Mouse (Mus musculus): ENCODE measurements around the gene Hdac9. TPM values are rescaled to one million over a fixed set of nuclear protein-coding genes. Genes with fewer than 3 reads are reported as not detected.

Gene Hdac9
- polyA plus RNA-seq, 1 experiment from 2014 or later, result 3.3 TPM

GRCm38 (mm10) chr12:34238796-34239195, 678.1 kb downstream of the Hdac9 start:
- no peak overlapping the region for H3K4me3 ChIP-seq (replicated peaks; ENCODE audit: low read depth, low read length)
- no peaks in the 10 kb centered on the region for H3K27me3 ChIP-seq (ENCODE audit: insufficient read depth, low read length)
- no peak overlapping the region for H3K27ac ChIP-seq
- no peak overlapping the region for H3K9ac ChIP-seq (ENCODE audit: low read depth, low read length)
- no peaks in the 10 kb centered on the region for H3K4me1 ChIP-seq (replicated peaks; ENCODE audit: insufficient read depth, low read length)
- no peak for TF ChIP-seq CTCF (IDR thresholded peaks at IDR 0.05; ENCODE audit: low read depth)
- no peak overlapping the region for H3K4me2 ChIP-seq (ENCODE audit: low read length)
- no peaks in the 10 kb centered on the region for H3K36me3 ChIP-seq (ENCODE audit: insufficient read depth, low read length)
- no peak for ATAC-seq (replicated peaks; ENCODE audit: low FRiP score, low read depth)
- DNase-seq (ENCODE audit: low spot score), result no peak
- no peaks in the 10 kb centered on the region for H3K9me3 ChIP-seq (replicated peaks; ENCODE audit: low read length)
- WGBS, result 88% methylated on average over 3 of the region's 3 CpGs

- Histone ChIP-seq H3K36me3 (ENCODE audit: insufficient read depth, low read length) (no peaks in the 10 kb centered on the region), H3K9ac (ENCODE audit: low read depth, low read length) (no peak overlapping the region), H3K4me3 (replicated peaks; ENCODE audit: low read depth, low read length) (no peak overlapping the region), H3K9me3 (replicated peaks; ENCODE audit: low read length) (no peaks in the 10 kb centered on the region), H3K4me2 (ENCODE audit: low read length) (no peak overlapping the region), H3K27me3 (ENCODE audit: insufficient read depth, low read length) (no peaks in the 10 kb centered on the region), H3K4me1 (replicated peaks; ENCODE audit: insufficient read depth, low read length) (no peaks in the 10 kb centered on the region), H3K27ac (no peak overlapping the region)
- no peak for DNase-seq (ENCODE audit: low spot score)
- no peak for ATAC-seq (replicated peaks; ENCODE audit: low FRiP score, low read depth)
- TF ChIP-seq CTCF (IDR thresholded peaks at IDR 0.05; ENCODE audit: low read depth), result no peak
- WGBS, result 85% methylated on average over 4 of the region's 4 CpGs
These were observed 685.2 kb downstream of the Hdac9 start for GRCm38 (mm10) chr12:34231621-34232150.

GRCm38 (mm10) chr12:34224505-34224904, 692.4 kb downstream of the Hdac9 start:
- no peak for TF ChIP-seq CTCF (IDR thresholded peaks at IDR 0.05; ENCODE audit: low read depth)
- Histone ChIP-seq H3K36me3 (ENCODE audit: insufficient read depth, low read length) (no peaks in the 10 kb centered on the region), H3K4me1 (replicated peaks; ENCODE audit: insufficient read depth, low read length) (no peaks in the 10 kb centered on the region; the same call in 1 of the 2 replicates), H3K9ac (ENCODE audit: low read depth, low read length) (no peak overlapping the region), H3K4me3 (replicated peaks; ENCODE audit: low read depth, low read length) (no peak overlapping the region), H3K27me3 (ENCODE audit: insufficient read depth, low read length) (no peaks in the 10 kb centered on the region), H3K9me3 (replicated peaks; ENCODE audit: low read length) (no peaks in the 10 kb centered on the region), H3K4me2 (ENCODE audit: low read length) (no peak overlapping the region), H3K27ac (no peak overlapping the region)
- 44% methylated on average over 2 of the region's 2 CpGs for WGBS
- DNase-seq (ENCODE audit: low spot score), result no peak
- no peak for ATAC-seq (replicated peaks; ENCODE audit: low FRiP score, low read depth)

DNA sequence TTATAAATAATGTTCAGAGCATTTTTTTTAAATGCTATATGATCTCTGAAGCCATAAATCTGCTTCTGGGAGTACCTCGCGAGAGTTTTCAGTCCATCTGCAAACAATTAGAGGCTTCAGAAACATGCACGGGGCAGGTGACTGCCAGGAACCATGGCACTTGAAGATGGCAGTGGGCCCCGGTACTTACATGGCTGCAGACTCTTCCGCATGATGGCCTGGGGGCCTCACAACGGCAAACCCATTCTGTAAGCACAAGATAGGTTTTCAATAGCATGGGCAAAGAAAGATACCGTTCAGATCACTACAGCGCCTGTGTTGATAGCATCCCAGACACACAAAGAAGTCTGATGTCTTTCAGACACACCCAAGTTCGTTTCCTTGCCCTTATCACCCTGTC, 695.9 kb downstream of the Hdac9 start:
- 43% methylated on average over 9 of the region's 9 CpGs for WGBS
- DNase-seq (ENCODE audit: low spot score) (no peak), ATAC-seq (replicated peaks; ENCODE audit: low FRiP score, low read depth) (no peak)
- Histone ChIP-seq H3K27me3 (ENCODE audit: insufficient read depth, low read length) (no peaks in the 10 kb centered on the region), H3K36me3 (ENCODE audit: insufficient read depth, low read length) (no peaks in the 10 kb centered on the region), H3K4me2 (ENCODE audit: low read length) (no peak overlapping the region), H3K27ac (no peak overlapping the region), H3K9ac (ENCODE audit: low read depth, low read length) (no peak overlapping the region), H3K9me3 (replicated peaks; ENCODE audit: low read length) (no peaks in the 10 kb centered on the region), H3K4me1 (replicated peaks; ENCODE audit: insufficient read depth, low read length) (no peaks in the 10 kb centered on the region; the same call in 1 of the 2 replicates), H3K4me3 (replicated peaks; ENCODE audit: low read depth, low read length) (no peak overlapping the region)
- TF ChIP-seq CTCF (IDR thresholded peaks at IDR 0.05; ENCODE audit: low read depth), result no peak

GRCm38 (mm10) chr12:34220051-34220926, 696.6 kb downstream of the Hdac9 start:
- WGBS, result 22% methylated on average over 9 of the region's 9 CpGs

DNA sequence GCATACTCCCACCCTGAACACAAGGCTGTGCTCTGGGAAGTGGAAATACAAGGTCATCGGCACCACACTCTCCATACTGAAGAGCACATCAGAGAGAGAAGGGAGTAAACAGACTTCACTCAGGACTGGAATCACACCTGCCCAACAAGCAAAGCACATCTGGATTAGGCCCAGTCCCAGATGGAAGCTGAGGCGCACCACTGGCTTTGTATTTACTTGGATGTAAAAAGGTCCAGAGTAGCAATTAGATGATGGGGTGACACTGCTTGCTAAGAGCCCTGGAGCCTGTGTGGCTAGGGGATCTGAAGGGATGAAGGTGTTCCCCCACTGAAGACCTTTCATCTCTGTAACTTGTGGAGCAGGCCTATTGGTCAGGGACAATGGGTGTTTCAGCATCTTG, 698.3 kb downstream of the Hdac9 start:
- 91% methylated on average over 2 of the region's 2 CpGs for WGBS
- TF ChIP-seq CTCF (IDR thresholded peaks at IDR 0.05; ENCODE audit: low read depth), result no peak
- Histone ChIP-seq H3K4me1 (replicated peaks; ENCODE audit: insufficient read depth, low read length) (peaks cover 4% of the 10 kb centered on the region), H3K4me3 (replicated peaks; ENCODE audit: low read depth, low read length) (no peak overlapping the region), H3K9ac (ENCODE audit: low read depth, low read length) (no peak overlapping the region), H3K36me3 (ENCODE audit: insufficient read depth, low read length) (no peaks in the 10 kb centered on the region), H3K9me3 (replicated peaks; ENCODE audit: low read length) (no peaks in the 10 kb centered on the region), H3K27me3 (ENCODE audit: insufficient read depth, low read length) (no peaks in the 10 kb centered on the region), H3K4me2 (ENCODE audit: low read length) (no peak overlapping the region), H3K27ac (no peak overlapping the region)
- DNase-seq (ENCODE audit: low spot score) (no peak), ATAC-seq (replicated peaks; ENCODE audit: low FRiP score, low read depth) (no peak)

More at GRCm38 (mm10) chr12:34220051-34220926, 696.6 kb downstream of the Hdac9 start:
- H3K9me3 ChIP-seq (replicated peaks; ENCODE audit: low read length), result no peaks in the 10 kb centered on the region
- DNase-seq (ENCODE audit: low spot score) (peak; percentile 12), ATAC-seq (replicated peaks; ENCODE audit: low FRiP score, low read depth) (no peak)
- H3K36me3 ChIP-seq (ENCODE audit: insufficient read depth, low read length), result no peaks in the 10 kb centered on the region
- no peak overlapping the region for H3K4me3 ChIP-seq (replicated peaks; ENCODE audit: low read depth, low read length)
- no peak overlapping the region for H3K9ac ChIP-seq (ENCODE audit: low read depth, low read length)
- no peaks in the 10 kb centered on the region for H3K27me3 ChIP-seq (ENCODE audit: insufficient read depth, low read length)
- no peak overlapping the region for H3K4me2 ChIP-seq (ENCODE audit: low read length)
- no peaks in the 10 kb centered on the region; the same call in none of the 2 replicates for H3K4me1 ChIP-seq (replicated peaks; ENCODE audit: insufficient read depth, low read length)
- no peak overlapping the region for H3K27ac ChIP-seq
- TF ChIP-seq CTCF (IDR thresholded peaks at IDR 0.05; ENCODE audit: low read depth), result no peak
